Mouse (Mus musculus) T-helper 2 cell (primary cell): ENCODE measurements at regions not wholly inside any gene's neighbourhood (a gene's known extent, or its start where the extent isn't known, plus 50 kb on each side); places are given as distances from the start of the nearest gene placed in this dataset.
"Not testable (repeated sequence)": the region's sequence is repeated elsewhere in the genome, so short reads cannot be mapped to it uniquely, and the experiment has no call there.

Source experiments
- in situ Hi-C: fragments of 300-600 bp; cut with MboI, MseI; formaldehyde crosslinking; loops from one replicate; pipeline ENCODE4 v1.15.1; 2025; ENCODE audit warnings: high pct_unique_total_duplicates

GRCm38 (mm10) chr5:132959901-132960300, 416.8 kb upstream of the Auts2 start:
- in situ Hi-C loops: no loop called here

DNA sequence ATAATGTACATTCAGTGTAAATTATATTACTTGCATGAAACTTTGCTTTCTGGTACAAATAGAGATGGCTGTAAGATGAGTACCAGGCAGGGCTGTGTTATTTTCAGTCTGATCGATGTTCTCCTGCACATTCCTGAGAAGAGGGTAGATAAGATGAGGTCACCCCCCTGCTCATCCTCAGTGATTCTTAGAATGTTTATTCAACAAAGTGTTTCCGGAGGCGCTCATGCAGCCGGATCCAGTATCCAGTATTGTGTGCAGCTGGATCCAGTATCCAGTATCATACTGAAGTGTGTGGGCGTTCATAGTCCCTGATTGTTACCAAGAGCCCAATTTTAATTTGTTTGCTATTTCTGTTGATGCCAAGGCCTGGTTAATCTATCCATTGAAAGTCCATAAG, 413.0 kb upstream of the Auts2 start:
- in situ Hi-C loops: no loop called here

- in situ Hi-C loops: no loop called here
Measured at GRCm38 (mm10) chr5:132955051-132955450, 411.9 kb upstream of the Auts2 start.

- in situ Hi-C loops: no loop called here
Measured at GRCm38 (mm10) chr5:132933439-132933980, 390.4 kb upstream of the Auts2 start.

- in situ Hi-C loops: not testable (repeated sequence)
Measured at GRCm38 (mm10) chr5:132929955-132930354, 386.8 kb upstream of the Auts2 start.

- in situ Hi-C loops: no loop called here
Measured at GRCm38 (mm10) chr5:132923365-132923764, 380.2 kb upstream of the Auts2 start.

GRCm38 (mm10) chr5:132909056-132909455, 365.9 kb upstream of the Auts2 start:
- in situ Hi-C loops: no loop called here

GRCm38 (mm10) chr5:132908220-132908619, 365.1 kb upstream of the Auts2 start:
- in situ Hi-C loops: no loop called here

DNA sequence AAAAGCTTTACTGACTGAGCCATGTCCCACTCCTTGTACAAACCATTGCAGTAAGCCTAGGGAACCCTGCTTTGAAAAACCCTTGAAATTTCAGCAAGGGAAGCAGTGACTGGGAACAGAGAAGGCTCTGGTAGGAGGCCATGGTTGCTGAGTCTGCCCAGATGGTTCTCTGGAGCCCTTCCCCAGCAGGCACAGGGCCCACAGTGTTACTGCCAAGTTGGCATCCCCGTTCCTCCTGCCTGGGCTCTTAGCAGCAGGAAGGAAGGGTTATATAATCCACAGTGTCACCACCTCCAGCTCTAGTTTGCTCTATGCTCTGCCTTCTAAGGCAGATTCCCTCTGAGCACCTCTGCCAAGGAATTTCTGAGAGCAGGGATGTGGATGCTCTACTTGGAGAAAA, 349.4 kb upstream of the Auts2 start:
- in situ Hi-C loops: no loop called here

DNA sequence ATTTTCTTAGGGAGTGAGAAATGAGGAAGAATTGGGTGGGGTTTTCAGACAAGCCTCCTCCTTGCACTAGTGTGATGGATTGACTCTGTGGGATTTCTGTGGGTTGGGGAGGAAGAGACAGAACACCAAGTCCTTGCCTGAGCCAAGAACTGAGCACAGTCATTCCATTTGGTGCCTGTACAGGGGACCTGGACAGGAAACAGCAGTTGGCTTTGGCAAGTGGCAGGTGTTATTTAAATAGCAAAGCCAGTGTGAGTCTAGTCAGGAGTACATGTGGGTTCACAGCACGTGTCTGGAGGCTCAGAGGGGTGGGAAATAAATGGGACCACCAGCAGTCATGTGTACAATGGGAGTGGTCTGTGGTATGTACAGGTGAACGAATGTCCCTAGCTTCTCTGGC, 341.0 kb upstream of the Auts2 start:
- in situ Hi-C loops: no loop called here

DNA sequence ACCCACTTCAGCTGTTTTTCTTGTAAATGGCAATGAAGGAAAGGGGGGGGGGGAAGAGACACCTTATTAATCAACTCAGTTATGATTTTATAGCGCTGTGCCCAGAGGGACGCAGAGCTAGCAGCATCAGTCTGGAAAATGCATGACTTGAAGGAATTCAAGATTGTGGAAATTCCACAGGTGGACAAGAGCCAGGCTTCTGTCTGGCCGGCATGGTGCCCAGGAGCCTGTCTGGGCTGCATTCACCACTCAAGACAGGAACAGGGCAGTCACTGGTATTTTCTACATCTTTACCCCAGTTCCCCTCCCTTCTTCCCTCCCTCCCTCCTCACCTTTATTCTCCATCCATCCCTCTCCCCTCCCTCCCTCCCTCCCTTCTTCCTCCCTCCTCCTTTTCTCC, 339.1 kb upstream of the Auts2 start:
- in situ Hi-C loops: no loop called here

DNA sequence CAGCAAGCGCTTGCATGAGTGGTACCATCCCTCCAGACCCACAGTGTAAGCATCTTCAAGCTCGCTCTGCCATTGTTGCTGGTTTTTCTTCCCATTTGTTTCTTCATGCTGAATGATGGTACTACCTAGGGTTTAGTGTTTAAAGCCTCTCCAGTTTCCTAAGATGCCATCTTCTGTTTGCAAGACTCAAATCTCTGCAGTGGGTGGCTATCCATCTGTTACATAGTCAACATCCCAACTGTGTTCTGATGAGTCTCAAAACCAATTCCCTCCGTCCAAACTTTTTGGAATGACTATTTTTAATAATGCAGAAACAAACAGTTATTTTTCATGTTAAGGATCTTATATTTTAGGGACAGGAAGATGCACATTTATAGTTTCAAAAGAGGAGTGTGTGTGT, 338.0 kb upstream of the Auts2 start:
- in situ Hi-C loops: no loop called here

- in situ Hi-C loops: no loop called here
Measured at GRCm38 (mm10) chr5:132876336-132876840, 333.2 kb upstream of the Auts2 start.

DNA sequence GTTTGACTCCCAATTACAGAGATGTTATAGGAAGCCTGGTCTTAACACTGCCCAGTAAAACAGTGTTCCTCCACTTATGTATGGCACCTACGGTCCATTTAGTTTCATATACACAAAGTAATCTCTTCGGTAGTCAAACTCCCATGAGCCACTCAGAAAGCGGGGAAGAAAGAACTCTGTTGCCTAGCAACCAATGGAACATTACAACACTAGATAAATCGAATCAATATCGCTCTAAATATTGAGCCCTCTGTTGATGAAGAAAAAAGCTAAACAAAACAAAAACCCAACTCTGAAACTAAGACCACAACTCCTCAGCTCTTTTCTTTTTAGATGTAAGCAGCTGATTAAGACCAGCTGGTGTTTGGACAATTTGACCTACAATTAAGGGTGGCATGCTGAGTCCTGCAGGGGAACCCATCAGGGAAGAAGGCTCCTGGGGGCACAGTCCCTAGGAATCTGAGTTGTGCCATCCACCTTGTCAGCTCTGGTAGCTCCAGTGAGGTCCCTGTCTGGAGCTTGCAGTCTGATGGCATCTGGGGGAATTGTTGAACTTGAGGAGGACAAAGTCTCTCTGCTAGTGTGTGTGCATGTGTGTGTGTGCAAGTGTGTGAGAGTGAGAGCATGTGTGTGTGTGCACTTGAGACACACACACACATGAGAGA, 315.8 kb upstream of the Auts2 start:
- in situ Hi-C loops: no loop called here

GRCm38 (mm10) chr5:132855619-132856510, 312.7 kb upstream of the Auts2 start:
- in situ Hi-C loops: no loop called here

- in situ Hi-C loops: no loop called here
Measured at GRCm38 (mm10) chr5:132850770-132851169, 307.6 kb upstream of the Auts2 start.

DNA sequence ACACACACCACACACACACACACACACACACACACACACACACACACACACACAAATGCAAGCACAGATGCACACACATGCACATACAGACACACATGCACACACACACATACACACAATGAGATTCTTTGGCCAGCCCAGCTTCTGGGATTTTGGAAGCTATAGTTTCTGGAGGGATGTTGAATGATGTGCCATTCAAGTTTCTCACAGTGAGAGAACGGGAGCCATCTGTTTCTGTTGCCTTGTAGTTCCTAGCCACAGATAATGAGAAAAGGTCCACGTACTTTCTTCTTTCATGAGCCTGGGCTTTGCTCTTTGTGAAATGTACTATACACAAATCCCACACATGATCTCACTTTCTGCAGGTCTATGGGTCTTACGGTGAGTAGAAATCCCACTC, 304.9 kb upstream of the Auts2 start:
- in situ Hi-C loops: no loop called here

GRCm38 (mm10) chr5:132843284-132843683, 300.1 kb upstream of the Auts2 start:
- in situ Hi-C loops: no loop called here

DNA sequence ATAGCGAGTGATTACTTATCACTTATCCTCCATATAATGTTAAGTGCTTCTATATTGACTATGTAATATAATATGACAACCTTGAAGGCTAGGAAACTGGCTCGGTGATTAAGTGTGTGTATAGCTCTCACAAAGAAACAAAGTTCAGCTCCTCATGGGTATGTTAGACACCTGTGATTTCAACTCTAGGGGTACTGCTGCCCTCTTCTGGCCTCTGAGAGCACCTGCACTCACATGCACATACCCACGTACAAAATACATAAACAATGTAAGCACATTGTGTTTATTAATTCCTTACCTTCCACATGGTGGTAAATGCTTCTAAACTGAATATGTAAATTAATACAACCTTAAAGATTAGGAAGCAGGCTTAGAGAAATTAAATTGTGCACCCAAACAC, 298.6 kb upstream of the Auts2 start:
- in situ Hi-C loops: no loop called here

GRCm38 (mm10) chr5:132837420-132837819, 294.3 kb upstream of the Auts2 start:
- in situ Hi-C loops: no loop called here

GRCm38 (mm10) chr5:132828993-132829392, 285.8 kb upstream of the Auts2 start:
- in situ Hi-C loops: no loop called here

DNA sequence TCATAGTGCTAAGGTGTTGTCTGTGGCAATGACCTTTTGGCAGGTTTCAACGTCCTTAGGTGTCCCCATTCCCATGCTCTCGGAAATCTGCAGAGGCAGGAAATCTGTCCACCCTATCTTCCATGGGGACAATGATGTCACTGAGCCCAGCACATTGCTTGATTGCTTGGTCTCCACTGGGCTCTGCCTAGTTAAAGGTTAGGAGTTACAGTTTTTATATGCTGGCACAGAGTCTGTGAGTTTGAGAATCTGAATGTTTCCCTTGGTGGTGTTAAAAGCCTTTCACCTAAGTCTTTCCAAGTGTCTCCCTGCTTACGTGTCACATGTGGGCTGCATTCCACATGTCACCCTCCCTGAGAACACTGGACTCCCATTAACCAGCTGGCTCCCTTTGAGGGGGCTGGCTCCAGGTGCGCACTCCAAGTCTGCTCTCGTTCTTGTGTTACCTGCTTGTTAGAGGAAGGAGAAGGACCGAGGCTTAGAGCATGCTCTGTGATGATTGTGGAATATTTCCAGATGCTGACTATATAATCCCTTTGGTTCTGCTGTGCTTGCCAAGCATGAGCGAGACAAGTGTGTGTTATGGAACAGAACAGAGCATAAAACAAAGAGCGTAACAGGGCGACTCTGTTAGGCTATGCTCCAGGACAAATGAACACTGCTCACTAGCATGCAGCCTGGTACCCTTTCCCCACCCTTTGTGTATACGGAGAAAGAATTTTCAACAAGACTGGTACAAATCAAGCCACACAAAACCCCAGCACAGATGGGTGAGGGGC, 284.6 kb upstream of the Auts2 start:
- in situ Hi-C loops: no loop called here
